Mouse (Mus musculus) telencephalon, adult 2 months (tissue): ENCODE results near the gene Gm4707.
"Not testable (repeated sequence)": the region's sequence is repeated elsewhere in the genome, so short reads cannot be mapped to it uniquely, and the experiment has no call there.

ENCODE experiments used
- DNase-seq: peaks from one replicate; pipeline ENCODE4 v3.0.0-alpha.2; 2011; ENCODE audit warnings: low read depth, low spot score

Gm4707 gene

DNA sequence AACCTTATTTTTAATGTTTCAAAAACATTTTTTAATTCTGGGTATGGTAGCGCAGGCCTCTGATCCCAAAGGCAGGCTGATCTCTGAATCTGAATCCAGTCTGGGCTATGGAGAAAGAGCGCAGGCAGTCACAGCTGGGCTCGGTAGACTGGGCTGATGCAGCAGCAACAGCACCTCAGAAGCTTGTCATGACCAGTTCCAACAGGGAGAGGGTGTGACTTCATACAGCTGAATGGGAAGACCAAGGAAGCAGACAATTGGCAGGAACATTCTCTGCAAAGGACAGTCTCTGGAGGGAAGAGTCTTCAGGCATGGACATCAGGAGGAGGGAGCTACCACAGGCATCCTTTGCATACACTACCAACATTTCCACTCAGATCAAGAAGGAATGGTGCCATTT, 15.6 kb downstream of the Gm4707 start:
- no peak for DNase-seq

DNA sequence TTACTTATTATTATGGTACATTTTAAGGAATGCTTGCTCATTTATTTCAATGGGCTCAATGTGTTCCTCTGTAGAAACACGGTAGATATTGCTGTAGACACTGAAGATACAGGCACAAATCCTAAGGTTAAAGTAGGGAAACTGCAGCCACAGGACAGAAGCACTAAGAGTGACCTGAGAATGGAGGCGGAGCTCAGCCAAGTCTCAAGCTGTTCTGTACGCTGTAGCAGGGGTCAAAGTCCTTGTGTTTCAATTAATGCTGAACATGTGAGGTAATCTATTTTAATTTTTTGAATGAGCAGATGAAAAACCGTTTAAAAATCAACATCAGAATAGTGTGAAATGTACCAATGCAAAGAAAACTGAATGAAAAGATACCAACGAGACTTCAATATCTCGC, 16.4 kb downstream of the Gm4707 start:
- DNase-seq: no peak

DNA sequence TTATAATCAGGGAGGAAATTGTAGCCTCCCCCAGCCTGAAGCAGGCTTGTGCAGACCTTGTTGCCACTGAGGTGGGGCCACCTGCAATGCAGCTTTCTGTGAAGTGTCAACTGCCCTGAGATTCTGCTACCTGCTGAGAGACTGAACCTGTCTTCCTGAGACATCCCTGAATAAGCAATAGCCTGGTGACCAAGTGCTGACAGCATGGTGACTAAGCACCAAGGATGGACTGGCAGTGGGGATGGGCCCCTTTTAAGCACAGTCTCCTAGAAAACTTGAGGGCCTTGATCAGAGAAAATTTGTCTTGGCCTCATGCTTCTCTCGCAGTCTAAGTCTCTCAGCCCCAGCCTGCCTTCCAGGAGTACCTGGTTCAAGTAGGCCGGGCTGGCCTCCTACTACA, 37.2 kb downstream of the Gm4707 start:
- not testable (repeated sequence) for DNase-seq

DNA sequence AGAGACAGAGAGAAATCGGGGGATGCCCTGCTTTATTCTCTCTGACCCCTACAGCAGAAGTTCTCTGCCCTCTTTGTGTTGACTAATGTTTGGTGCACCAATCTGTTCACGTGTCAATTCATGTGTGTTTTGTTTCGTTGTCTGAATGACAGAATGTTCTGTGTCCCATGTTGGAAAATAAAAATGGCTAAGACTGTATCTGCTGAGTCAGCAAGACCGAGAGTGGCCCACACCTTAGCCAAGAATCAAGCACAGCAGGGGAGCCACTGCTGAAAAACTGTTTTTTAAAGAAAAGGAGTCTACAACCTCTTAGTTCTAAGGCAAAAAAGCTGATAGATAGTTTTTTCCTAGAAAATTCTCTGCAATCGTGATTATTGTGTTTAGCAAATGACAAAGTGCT, 40.3 kb downstream of the Gm4707 start:
- not testable (repeated sequence) for DNase-seq

DNA sequence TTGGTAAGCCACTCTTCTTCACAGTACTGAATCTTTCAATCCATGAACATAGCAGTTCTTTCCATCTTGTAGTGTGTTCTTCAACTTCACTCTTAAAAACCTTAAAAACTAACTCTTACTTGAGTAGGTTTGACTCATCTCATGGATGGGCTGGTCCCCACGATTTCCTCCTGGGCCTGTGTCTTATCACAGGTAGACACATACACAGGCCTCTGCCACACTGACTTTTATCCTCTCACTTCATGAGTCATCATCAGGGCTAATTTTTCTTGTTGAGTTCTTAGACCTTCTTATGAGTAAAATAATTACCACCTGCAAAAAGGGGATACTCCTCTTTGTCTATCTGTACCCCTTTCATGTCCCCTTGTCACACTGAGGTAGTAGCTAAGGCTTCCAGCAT, 42.7 kb downstream of the Gm4707 start:
- DNase-seq: no peak
